Mouse (Mus musculus): ENCODE data around the gene Art3. TPM values are rescaled to one million over a fixed set of nuclear protein-coding genes. Genes with fewer than 3 reads are reported as not detected.

Art3 gene
- total and polyA plus RNA-seq, 2 experiments from 2014 or later = 186 to 294 TPM

GRCm38 (mm10) chr5:92371361-92371976, 39.8 kb downstream of the Art3 start:
- Histone ChIP-seq H3K4me1 (ENCODE audit: control insufficient read depth, insufficient read depth) (peaks cover 14% of the 10 kb centered on the region), H3K4me2 (ENCODE audit: low read depth, low read length) (no peak overlapping the region), H3K27ac (ENCODE audit: low read depth) (no peak overlapping the region), H3K4me3 (ENCODE audit: low read depth, low read length) (no peak overlapping the region), H3K9me3 (replicated peaks; ENCODE audit: control insufficient read depth, low read length) (no peaks in the 10 kb centered on the region), H3K27me3 (ENCODE audit: control insufficient read depth, insufficient read depth, low read length) (no peaks in the 10 kb centered on the region), H3K9ac (replicated peaks; ENCODE audit: low read depth, low read length) (no peak overlapping the region), H3K36me3 (replicated peaks; ENCODE audit: control insufficient read depth, insufficient read depth, low read length) (no peaks in the 10 kb centered on the region)
- DNase-seq (ENCODE audit: low spot score) (no peak), ATAC-seq (ENCODE audit: insufficient read depth, low read depth) (no peak)
- WGBS = 83% methylated on average over 14 of the region's 14 CpGs
- no peak for TF ChIP-seq CTCF (IDR thresholded peaks at IDR 0.05; ENCODE audit: low read depth)
- TF ChIP-seq EP300 (IDR thresholded peaks at IDR 0.05; ENCODE audit: low read depth) = no peak

- no peaks in the 10 kb centered on the region for H3K27me3 ChIP-seq (ENCODE audit: control insufficient read depth, insufficient read depth, low read length)
- H3K9ac ChIP-seq (replicated peaks; ENCODE audit: low read depth, low read length) = no peak overlapping the region
- no peak overlapping the region for H3K4me3 ChIP-seq (ENCODE audit: low read depth, low read length)
- no peak overlapping the region for H3K27ac ChIP-seq (ENCODE audit: low read depth)
- 27% methylated on average over 2 of the region's 2 CpGs for WGBS
- DNase-seq (ENCODE audit: low spot score) (no peak), ATAC-seq (ENCODE audit: insufficient read depth, low read depth) (no peak)
- H3K4me1 ChIP-seq (ENCODE audit: control insufficient read depth, insufficient read depth) = peaks cover 22% of the 10 kb centered on the region
- H3K36me3 ChIP-seq (replicated peaks; ENCODE audit: control insufficient read depth, insufficient read depth, low read length) = no peaks in the 10 kb centered on the region
- no peak for TF ChIP-seq CTCF (IDR thresholded peaks at IDR 0.05; ENCODE audit: low read depth)
- TF ChIP-seq EP300 (IDR thresholded peaks at IDR 0.05; ENCODE audit: low read depth) = no peak
- H3K9me3 ChIP-seq (replicated peaks; ENCODE audit: control insufficient read depth, low read length) = no peaks in the 10 kb centered on the region
- no peak overlapping the region for H3K4me2 ChIP-seq (ENCODE audit: low read depth, low read length)
Measured at GRCm38 (mm10) chr5:92372605-92373004, 41.0 kb downstream of the Art3 start.

- peak; percentile 47; the same call in 1 of the 2 replicates for ATAC-seq (ENCODE audit: insufficient read depth, low read depth)
- peaks cover 16% of the 10 kb centered on the region; the same call in 1 of the 2 replicates for H3K4me1 ChIP-seq (ENCODE audit: control insufficient read depth, insufficient read depth)
- H3K4me3 ChIP-seq (ENCODE audit: low read depth, low read length) = no peak overlapping the region
- no peaks in the 10 kb centered on the region for H3K36me3 ChIP-seq (replicated peaks; ENCODE audit: control insufficient read depth, insufficient read depth, low read length)
- TF ChIP-seq EP300 (IDR thresholded peaks at IDR 0.05; ENCODE audit: low read depth) = no peak
- peak; percentile 37 for TF ChIP-seq CTCF (IDR thresholded peaks at IDR 0.05; ENCODE audit: low read depth)
- peak overlapping the region; percentile 70 for H3K27ac ChIP-seq (ENCODE audit: low read depth)
- H3K9ac ChIP-seq (replicated peaks; ENCODE audit: low read depth, low read length) = no peak overlapping the region
- H3K4me2 ChIP-seq (ENCODE audit: low read depth, low read length) = peak overlapping the region; percentile 25; the same call in 1 of the 2 replicates
- WGBS = 39% methylated on average over 6 of the region's 6 CpGs
- no peaks in the 10 kb centered on the region for H3K9me3 ChIP-seq (replicated peaks; ENCODE audit: control insufficient read depth, low read length)
- H3K27me3 ChIP-seq (ENCODE audit: control insufficient read depth, insufficient read depth, low read length) = no peaks in the 10 kb centered on the region
- peak; percentile 57 for DNase-seq (ENCODE audit: low spot score)
Measured at GRCm38 (mm10) chr5:92374721-92375142, 43.1 kb downstream of the Art3 start.

- 62% methylated on average over 17 of the region's 17 CpGs for WGBS
- Histone ChIP-seq H3K4me3 (ENCODE audit: low read depth, low read length) (no peak overlapping the region), H3K27ac (ENCODE audit: low read depth) (peak overlapping the region; percentile 70), H3K36me3 (replicated peaks; ENCODE audit: control insufficient read depth, insufficient read depth, low read length) (no peaks in the 10 kb centered on the region), H3K9me3 (replicated peaks; ENCODE audit: control insufficient read depth, low read length) (no peaks in the 10 kb centered on the region), H3K9ac (replicated peaks; ENCODE audit: low read depth, low read length) (no peak overlapping the region), H3K4me2 (ENCODE audit: low read depth, low read length) (peak overlapping the region; percentile 25; the same call in 1 of the 2 replicates), H3K4me1 (ENCODE audit: control insufficient read depth, insufficient read depth) (peaks cover 16% of the 10 kb centered on the region; the same call in 1 of the 2 replicates), H3K27me3 (ENCODE audit: control insufficient read depth, insufficient read depth, low read length) (no peaks in the 10 kb centered on the region)
- no peak for TF ChIP-seq CTCF (IDR thresholded peaks at IDR 0.05; ENCODE audit: low read depth)
- no peak for TF ChIP-seq EP300 (IDR thresholded peaks at IDR 0.05; ENCODE audit: low read depth)
- ATAC-seq (ENCODE audit: insufficient read depth, low read depth) (peak; percentile 28; the same call in 1 of the 2 replicates), DNase-seq (ENCODE audit: low spot score) (no peak)
Measured at GRCm38 (mm10) chr5:92375368-92375767, 43.7 kb downstream of the Art3 start.

GRCm38 (mm10) chr5:92376795-92377405, 45.3 kb downstream of the Art3 start:
- Histone ChIP-seq H3K4me2 (ENCODE audit: low read depth, low read length) (peak overlapping the region; percentile 49), H3K9ac (replicated peaks; ENCODE audit: low read depth, low read length) (peak overlapping the region; percentile 40; the same call in 1 of the 2 replicates), H3K4me3 (ENCODE audit: low read depth, low read length) (peak overlapping the region; percentile 17), H3K27ac (ENCODE audit: low read depth) (peak overlapping the region; percentile 49), H3K9me3 (replicated peaks; ENCODE audit: control insufficient read depth, low read length) (no peaks in the 10 kb centered on the region), H3K27me3 (ENCODE audit: control insufficient read depth, insufficient read depth, low read length) (no peaks in the 10 kb centered on the region), H3K36me3 (replicated peaks; ENCODE audit: control insufficient read depth, insufficient read depth, low read length) (no peaks in the 10 kb centered on the region), H3K4me1 (ENCODE audit: control insufficient read depth, insufficient read depth) (peaks cover 16% of the 10 kb centered on the region; the same call in 1 of the 2 replicates)
- 14% methylated on average over 13 of the region's 13 CpGs for WGBS
- ATAC-seq (ENCODE audit: insufficient read depth, low read depth) (no peak), DNase-seq (ENCODE audit: low spot score) (no peak)
- TF ChIP-seq EP300 (IDR thresholded peaks at IDR 0.05; ENCODE audit: low read depth) (no peak), CTCF (IDR thresholded peaks at IDR 0.05; ENCODE audit: low read depth) (no peak)

Measured in heart, postnatal 0 days (tissue).